Mouse (Mus musculus): Measurements from ENCODE around the gene Zcrb1. TPM values are rescaled to one million over a fixed set of nuclear protein-coding genes. Genes with fewer than 3 reads are reported as not detected.

The Zcrb1 gene
- 88.6 TPM for polyA plus RNA-seq (2017; shearing (Covaris generic))

GRCm38 (mm10) chr15:93397826-93398698, at the start of gene Zcrb1, which contains the start of gene Pphln1:
Gene Zcrb1, minus strand, starts transcription at chr15:93398334.
Gene Pphln1, plus strand, starts transcription at chr15:93398350.

GRCm38 (mm10) chr15:93336925-93337761, 61.0 kb downstream of the Zcrb1 start, which contains the start of gene Yaf2:
Gene Yaf2, minus strand, starts transcription at chr15:93336935.

Other genes with a start within 250 kb of the Zcrb1 start
- 34.6 TPM for gene Gxylt1, start 123.2 kb downstream of the Zcrb1 start, polyA plus RNA-seq (2017; shearing (Covaris generic))
- gene Yaf2, start 61.4 kb downstream of the Zcrb1 start, polyA plus RNA-seq (2017; shearing (Covaris generic)) = 68.2 TPM
- gene Pphln1, start within 50 bp of the Zcrb1 start, polyA plus RNA-seq (2017; shearing (Covaris generic)) = 33.7 TPM
- 19.2 TPM for gene Prickle1, start 197.6 kb upstream of the Zcrb1 start, polyA plus RNA-seq (2017; shearing (Covaris generic))

All from effector memory CD4-positive, alpha-beta T cell, adult 5 months (primary cell).